Mouse (Mus musculus) CH12.LX (cell line): ENCODE measurements at regions not wholly inside any gene's neighbourhood (a gene's known extent, or its start where the extent isn't known, plus 50 kb on each side); places are given as distances from the start of the nearest gene placed in this dataset.

Experiments
- CTCF ChIP-seq, 2 experiments: IDR thresholded peaks in 1 of 2; conservative IDR thresholded peaks in 1 of 2; 2 replicates each; pipeline ENCODE4 v1.5.1; 2011 to 2012; ENCODE audit warnings: low read depth in 2 of 2, low read length in 2 of 2, improper control_type of control experiment in 1 of 2, inconsistent platforms in 1 of 2, mild to moderate bottlenecking in 1 of 2, moderate library complexity in 1 of 2
- ELF1 ChIP-seq: IDR thresholded peaks from 2 replicates; pipeline ENCODE4 v1.6.1; 2014; ENCODE audit warnings: low read depth, mild to moderate bottlenecking, inconsistent platforms, low read length, improper control_type of control experiment
- EP300 ChIP-seq: IDR thresholded peaks from 2 replicates; pipeline ENCODE4 v1.6.1; 2011; ENCODE audit warnings: low read length, improper control_type of control experiment
- MAZ ChIP-seq: IDR thresholded peaks from 2 replicates; pipeline ENCODE4 v1.6.1; 2012; ENCODE audit warnings: low read depth, mild to moderate bottlenecking, inconsistent platforms, low read length, improper control_type of control experiment, moderate library complexity
- MXI1 ChIP-seq: IDR thresholded peaks from 2 replicates; pipeline ENCODE4 v1.6.1; 2011; ENCODE audit warnings: mild to moderate bottlenecking, low read depth, low read length, improper control_type of control experiment
- NRF1 ChIP-seq: IDR thresholded peaks from 2 replicates; pipeline ENCODE4 v1.6.1; 2014; ENCODE audit warnings: low read depth, mild to moderate bottlenecking, inconsistent platforms, low read length, improper control_type of control experiment, moderate library complexity
- POLR2A ChIP-seq: IDR thresholded peaks from 2 replicates; pipeline ENCODE4 v1.6.1; 2011; ENCODE audit warnings: low read depth, mild to moderate bottlenecking, improper control_type of control experiment, low read length
- POLR2AphosphoS2 ChIP-seq: IDR thresholded peaks from 2 replicates; pipeline ENCODE4 v1.6.1; 2011; ENCODE audit warnings: low read depth, low read length, improper control_type of control experiment
- UBTF ChIP-seq: IDR thresholded peaks from 2 replicates; pipeline ENCODE4 v1.6.1; 2012; ENCODE audit warnings: low read depth, mild to moderate bottlenecking, inconsistent platforms, low read length, improper control_type of control experiment, moderate library complexity
- USF1 ChIP-seq: IDR thresholded peaks from 2 replicates; pipeline ENCODE4 v1.6.1; 2014; ENCODE audit warnings: low read depth, mild to moderate bottlenecking, inconsistent platforms, low read length, improper control_type of control experiment
- ZC3H11A ChIP-seq: IDR thresholded peaks from 2 replicates; pipeline ENCODE4 v1.6.1; 2012; ENCODE audit warnings: low read depth, mild to moderate bottlenecking, inconsistent platforms, low read length, improper control_type of control experiment

GRCm38 (mm10) chr9:113258556-113258955 is 449.5 kb downstream of the Pdcd6ip start:
- TF ChIP-seq CTCF (conservative IDR thresholded peaks at IDR 0.05 in 1 of 2, IDR thresholded peaks at IDR 0.05 in 1 of 2; ENCODE audit: low read depth in 2 of 2, low read length in 2 of 2) (no peak), POLR2AphosphoS2 (no peak), ZC3H11A (no peak), POLR2A (no peak), MXI1 (no peak), MAZ (no peak), USF1 (no peak), UBTF (no peak), EP300 (no peak), NRF1 (no peak), ELF1 (no peak)
